Mouse (Mus musculus): Measurements from ENCODE around the gene Csad.
A peak's percentile ranks its signal among the peaks of the same experiment; 100 is the strongest.

Gene Csad

DNA sequence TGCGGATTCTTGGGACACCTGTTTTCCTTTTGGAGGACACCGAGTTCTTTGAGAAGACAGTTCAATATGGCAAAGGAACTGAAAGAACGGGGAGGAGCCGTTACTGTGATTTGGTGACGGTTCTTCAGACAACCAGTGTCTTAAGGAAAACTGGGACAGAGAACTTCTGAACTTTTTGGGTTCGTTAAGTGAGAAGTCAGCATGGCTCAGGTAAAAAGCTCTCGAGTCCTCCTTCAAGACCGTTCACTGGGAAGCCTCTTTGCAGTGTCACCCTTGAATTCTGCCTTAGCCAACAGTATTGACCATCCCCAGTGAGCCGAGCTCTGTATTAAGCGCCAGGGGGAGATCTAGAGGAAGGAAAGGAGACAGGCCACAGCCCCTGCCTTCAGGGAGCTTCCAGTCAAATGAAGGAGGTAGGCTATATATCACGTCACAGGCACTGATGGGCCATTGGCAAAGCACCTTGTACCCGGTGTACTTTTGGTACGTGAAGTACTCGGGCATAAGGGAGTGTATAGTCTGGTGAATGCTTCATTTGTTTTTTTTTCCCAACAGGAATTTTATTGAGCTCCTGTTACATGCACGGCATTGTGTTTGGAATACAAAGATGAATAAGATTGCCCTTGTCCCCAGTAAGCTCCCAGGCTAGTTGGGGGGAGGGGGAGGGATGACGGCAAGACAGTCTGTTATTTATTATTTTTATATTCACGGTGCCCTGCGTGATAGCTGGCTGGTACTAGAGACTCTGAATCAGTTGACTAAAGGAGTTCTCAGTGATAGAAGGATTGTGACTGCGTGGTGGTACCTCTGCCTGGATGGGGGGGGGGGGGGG lies at the start of gene Csad:
Gene Csad (minus strand): TSS at position 51 of the 832 bp plus-strand sequence.
- DNase-seq (ENCODE audit: low read depth, low spot score): no peak

DNA sequence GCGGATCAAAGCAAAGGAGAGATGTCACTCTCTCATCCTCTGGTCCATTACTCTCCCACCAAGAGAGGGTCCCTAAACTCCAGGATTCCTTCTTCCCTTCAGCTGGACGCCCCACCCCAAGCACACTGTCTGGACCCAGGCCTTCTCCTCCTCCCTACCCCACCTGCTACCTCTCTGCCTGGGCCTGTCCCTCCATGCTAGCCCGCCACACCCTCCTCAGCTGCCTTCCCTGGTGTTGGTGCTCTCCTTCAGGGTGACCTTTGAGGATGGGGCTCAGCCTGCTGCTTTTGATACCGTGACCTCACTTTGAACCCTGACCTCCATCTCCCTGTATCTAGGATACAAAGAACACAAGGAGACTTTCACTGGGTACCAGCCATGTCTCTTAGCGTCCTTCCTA lies 46.0 kb upstream of the Csad start:
- DNase-seq (ENCODE audit: low read depth, low spot score): no peak

DNA sequence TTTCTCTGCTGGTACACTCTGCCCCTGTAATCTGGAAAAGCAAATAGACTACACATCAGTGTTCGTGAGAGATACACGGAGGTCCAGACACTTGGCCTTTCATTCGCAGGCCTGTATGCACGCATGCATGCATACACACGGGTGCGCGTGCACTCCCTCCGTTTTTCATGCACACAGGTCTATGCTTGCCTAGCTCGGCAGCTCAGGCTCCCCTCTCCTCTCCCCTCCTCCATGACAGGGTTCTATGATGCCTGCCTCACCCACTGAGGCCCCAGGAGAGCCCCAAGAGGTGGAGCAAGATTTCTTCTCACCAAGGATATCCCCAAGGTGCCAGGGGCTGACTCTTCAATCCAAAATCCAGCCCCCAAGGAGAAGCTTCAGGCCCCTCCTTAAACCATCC lies 45.4 kb upstream of the Csad start:
- no peak for DNase-seq (ENCODE audit: low read depth, low spot score)

DNA sequence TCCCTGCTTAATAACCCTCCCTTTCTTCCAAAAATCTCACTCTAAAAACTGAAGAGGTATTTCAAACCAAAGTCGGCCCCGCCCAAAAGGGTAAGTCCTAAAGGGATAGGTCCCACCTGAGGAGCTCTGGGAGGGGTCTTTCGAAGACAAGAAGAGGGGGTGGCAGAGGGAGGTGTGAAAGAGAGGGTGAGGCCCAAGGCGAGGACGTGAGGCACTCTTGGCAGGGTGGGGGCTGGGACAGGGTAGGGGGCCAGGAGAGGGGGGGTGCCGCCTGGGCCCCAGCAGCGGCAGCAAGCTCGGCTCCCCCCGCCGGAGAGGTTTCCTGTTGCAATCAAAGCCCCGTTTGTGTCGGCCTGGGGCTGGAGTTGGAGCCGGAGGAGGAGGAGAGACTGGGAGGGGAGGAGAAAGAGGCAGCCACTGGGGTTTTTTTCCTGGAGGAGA lies 44.7 kb upstream of the Csad start:
- DNase-seq (ENCODE audit: low read depth, low spot score): no peak

DNA sequence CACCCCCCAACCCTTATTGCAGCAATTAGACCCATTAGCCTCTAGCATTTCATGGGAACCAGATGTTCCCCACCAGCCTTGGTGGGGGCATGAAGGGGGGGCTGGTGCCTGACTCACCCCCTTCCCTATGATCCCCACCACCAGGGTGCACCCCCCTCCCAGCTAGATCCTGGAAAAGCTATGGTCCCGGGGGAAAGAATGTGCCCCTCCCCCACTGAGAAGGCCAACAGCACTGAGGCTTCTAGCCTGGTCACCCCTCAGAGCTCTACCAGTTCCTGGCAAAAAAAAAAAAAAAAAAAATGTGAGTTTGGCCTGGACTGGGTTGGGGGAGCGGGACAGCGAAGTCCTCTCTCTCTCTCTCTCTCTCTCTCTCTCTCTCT lies 44.3 kb upstream of the Csad start:
- DNase-seq (ENCODE audit: low read depth, low spot score): no peak

DNA sequence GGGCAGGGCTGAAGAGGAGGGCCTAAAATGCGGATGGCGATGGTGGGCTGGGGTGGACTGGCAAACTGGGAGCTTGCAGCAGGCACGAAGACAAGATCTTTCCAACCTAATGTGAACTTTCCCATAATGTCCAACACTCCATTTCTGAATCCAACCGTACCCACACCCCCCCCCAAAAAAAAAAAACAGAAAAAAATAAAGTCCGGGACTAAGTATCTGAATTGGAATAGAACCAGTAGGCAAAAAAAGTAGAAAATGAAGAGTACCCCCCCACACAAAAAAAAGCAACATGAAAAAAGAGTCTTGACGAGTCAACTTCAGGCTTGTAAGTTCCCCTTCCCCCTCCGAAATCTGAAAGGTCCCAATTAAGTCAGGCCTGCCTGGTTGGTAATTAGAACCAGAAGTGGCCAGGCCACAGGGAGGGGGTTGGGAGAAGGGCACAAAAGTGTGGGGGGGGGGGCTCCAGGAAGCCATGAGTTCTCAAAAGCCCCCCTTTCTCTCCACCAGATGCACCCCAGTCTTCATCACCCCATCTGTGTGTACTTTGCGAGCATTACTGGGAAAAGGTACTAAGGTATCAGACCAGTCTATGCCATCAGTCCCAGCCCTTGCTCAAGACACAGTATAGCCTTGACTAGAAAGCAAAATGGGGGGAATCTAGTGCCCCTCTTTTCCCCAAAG lies 43.7 kb upstream of the Csad start:
- DNase-seq (ENCODE audit: low read depth, low spot score): no peak

DNA sequence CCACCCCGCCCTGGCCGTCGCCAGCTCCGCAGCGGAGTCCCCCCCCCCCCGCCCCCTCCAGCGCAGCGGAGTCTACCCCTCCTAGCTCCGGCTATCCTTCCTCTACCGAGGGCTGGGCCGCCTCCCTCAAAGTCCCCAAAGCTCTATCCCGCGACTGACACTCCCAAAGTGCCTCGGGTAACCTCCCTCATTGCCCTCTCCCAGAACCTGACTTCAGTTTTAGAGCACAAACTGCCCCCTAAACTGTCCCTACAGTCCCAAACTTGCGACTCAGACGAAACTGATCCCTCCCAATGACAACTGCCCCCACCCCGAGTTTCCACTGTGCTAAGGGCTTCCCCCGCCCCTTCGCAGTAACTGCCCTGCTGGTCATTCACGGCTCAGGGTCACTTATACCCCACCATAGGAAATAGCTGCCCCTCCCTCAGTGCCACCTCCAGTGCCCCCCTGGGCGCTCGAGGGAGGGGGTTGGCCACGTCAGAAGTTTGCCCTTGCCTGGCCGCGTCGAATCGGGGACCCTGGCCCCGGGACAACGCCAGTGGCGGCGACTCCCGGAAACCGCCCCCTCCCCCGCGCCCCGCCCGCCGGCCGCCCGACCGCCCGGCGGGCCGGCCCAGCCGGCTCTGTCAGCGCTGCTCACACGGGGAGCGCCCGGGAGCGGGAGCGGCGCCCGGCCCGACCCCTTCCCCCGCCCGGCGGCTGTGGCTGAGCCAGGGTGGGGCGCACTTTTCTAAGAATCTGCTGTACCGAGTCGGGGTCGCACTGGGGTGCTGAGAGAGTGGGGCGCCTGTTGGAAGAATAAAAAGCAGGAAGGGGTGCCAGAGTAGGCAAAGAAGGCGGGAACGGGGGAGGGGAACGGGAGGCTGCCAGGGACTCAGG lies 43.0 kb upstream of the Csad start:
- DNase-seq (ENCODE audit: low read depth, low spot score): no peak

DNA sequence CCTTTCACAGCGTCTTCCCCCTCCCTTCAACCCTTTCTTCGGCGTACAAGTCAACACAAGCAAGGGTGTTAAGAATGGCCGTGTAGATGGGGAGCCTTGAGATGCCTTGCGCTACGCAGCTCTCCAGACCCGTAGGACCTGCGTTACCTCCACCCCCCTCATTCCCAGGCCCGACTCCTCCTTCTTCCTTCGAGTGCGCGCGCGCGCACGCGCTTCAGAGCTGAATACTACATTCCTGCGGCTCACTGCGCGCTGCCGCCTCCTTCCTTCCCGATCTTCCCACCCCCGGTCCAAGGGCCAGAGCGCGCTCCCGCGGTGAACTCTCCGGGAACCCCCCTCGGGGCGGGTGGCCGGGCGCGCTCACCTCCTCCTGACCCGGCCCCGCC lies 42.3 kb upstream of the Csad start:
- peak; percentile 93 for DNase-seq (ENCODE audit: low read depth, low spot score)

DNA sequence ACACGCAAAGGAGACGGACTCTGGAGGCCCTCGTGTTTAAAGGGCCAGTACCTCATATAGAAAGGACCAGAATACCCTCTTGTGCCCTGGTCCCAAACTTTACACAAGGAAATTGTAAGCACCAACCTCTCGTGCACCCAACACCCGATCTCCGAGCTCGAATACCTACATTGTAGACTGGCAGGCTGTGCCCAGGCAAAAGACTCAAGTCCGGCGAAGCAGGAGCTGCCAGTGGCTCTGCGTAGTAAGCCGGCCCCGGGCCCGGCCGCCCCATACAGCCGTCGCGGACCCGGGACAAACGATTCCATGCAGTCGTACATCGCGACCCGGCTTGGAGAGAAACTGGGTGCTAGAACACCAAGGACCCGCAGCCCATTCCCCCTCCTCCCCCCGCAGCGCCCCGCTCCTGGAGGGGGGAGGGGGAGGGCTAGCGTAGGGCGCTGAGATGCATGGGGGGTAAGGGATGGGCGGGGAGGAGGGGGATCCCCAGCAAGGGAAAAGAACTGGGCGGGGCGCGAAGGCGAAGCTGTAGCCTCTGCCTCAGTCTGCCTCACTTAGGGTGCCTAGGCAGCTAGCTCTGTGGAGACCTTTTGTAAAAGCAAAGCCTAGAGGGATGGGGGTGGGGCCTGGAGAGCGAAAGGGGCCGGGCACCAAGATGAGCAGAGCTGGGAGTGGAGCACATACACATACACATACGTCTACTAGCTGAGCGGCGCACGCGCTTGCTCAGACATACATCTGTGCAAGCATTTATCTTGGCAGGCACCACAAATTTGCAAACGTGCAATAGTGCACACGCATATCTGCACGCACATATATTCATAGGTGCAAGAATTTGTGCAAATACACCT lies 41.6 kb upstream of the Csad start:
- peak; percentile 52 for DNase-seq (ENCODE audit: low read depth, low spot score)

DNA sequence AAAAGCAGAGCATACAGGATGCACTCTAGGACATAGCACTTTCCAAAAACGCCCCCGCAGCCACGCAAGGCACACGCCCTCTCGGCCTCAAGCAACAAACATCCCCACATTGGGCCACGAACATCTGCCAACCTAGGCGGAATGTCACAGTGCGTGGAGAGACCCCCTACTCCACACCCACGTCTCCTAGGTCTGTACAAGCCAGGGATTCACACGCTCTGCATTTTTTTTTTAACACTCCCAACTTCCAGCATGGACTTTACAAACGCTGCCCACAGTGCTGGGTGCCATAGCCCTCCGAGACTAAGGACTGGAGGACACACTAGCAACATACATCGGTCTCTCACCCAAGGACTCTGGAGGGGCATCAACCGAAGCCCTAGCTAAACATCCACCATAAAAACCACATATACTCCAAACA lies 40.9 kb upstream of the Csad start:
- no peak for DNase-seq (ENCODE audit: low read depth, low spot score)

DNA sequence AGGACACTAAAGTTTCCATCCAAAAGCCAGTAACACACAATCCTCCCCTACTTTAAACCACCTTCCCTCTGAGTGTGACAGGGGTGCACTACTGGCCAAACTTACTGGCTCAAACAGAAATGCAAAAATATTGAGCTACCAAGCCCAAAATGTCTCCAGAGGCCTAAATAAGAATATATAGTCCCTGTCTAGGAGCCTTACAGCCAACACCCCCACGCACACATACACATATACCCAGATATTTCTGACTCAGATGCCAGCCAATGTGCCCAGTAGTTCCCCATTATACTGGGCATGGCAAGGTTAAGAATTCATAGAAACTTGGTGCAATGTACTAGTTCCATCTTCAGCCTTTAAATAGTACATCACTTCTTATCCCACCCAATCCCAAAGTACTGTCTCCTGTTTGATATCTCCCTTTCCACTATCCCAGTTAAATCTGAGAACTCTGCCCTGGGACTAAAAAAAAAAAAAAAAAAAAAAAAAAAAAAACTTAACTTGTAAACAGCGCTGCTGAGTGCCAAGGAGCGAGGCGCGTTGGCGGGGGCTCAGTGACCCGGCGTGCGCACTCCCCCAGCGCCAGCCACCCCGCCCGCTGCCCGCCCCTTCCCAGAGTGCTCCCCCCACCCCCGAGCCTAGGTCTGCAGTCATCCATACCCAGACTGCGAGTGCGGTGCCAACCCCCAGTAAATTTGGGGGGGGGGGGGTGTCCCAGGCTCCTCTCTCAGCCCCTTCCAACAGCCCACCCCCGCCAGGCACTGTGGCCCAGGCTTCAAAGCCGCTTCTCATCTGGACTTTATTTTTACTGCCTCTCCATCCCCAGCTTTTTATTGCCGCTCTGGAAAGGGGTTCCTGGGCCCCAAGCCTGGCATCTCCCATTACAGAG lies 40.0 kb upstream of the Csad start:
- DNase-seq (ENCODE audit: low read depth, low spot score): no peak

DNA sequence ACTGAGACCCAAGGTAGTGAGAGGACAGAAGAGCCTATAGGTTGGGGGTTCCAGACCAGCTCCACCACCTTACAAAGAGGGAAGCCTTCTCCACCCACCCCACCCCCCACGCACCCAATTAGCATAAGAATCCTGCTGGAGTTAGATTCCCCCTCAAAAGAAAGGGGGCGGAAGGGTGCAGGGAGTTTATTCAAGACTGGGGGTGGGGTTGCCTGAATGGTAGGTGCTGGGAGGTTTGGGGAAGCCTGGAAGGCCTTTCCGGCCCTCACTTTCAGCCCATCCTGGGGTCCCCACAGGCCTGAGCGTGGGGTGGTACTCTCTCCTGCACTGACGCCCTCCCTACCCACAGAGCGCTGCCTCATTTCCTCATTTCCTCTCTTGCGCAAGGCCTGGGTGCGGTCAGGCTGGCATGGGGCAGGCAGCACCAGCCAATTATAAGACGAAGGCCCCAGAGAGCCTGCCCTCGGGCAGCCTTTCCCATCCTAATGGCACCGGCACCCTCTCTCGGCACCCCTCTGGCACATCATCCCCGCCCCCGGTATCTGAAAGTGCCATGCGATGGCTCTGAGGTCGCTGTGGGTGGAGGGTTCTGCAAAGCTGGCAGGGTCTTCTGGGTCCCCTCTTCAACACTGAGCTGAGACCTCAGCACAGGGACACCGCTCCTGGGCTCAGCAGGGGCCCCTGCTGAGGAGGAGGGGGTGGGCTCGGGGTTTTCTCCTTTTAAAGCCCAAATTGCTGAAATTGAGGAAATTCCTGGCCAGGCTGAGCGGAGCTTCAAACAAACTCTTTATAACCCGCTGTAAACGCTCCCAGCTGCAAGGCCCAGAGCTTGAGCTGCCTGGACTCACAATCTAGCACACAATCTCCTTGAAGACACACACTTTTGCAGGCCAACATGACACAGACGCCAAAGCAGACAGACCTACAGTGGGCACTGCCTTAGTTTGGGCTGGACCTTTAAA lies 39.0 kb upstream of the Csad start:
- no peak for DNase-seq (ENCODE audit: low read depth, low spot score)

DNA sequence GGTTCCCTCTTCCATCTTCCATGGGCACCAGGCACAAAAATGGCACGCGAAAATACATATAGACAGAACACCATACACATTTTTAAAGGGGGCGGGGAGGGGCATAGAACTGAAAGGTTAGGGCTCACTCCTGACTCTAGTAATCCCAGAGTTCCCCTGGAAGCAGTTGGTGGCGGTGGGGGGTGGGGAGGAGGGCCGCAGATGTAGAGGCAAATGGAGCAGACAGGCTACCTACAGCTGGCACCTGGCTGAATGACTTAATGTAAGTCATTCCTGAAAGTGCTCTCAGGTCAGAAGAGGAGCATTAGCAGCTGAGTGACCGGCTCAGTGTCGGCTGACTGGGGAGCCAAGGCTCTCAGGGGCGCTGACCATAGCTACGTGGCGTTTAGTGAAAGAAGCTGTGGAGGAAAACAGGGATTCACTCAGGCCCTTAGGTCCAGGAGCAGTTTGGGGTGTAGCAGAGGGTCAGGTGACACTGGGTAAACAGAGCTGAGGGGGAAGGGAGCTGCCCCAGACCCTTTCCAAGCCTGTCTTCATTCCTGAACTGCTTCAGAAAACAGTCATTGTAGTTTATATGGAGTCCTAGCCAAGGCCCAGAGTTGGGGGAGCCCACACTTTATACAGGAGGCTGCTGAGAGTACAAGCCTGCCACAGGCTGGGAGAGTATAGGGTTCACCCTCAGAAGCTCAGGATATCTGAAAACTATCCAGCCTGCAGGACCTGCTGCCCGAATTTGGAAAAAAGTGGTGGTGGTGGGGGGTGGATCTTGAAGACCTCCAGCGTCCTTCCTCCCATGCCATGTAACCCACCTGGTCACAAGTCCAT lies 38.1 kb upstream of the Csad start:
- no peak for DNase-seq (ENCODE audit: low read depth, low spot score)

DNA sequence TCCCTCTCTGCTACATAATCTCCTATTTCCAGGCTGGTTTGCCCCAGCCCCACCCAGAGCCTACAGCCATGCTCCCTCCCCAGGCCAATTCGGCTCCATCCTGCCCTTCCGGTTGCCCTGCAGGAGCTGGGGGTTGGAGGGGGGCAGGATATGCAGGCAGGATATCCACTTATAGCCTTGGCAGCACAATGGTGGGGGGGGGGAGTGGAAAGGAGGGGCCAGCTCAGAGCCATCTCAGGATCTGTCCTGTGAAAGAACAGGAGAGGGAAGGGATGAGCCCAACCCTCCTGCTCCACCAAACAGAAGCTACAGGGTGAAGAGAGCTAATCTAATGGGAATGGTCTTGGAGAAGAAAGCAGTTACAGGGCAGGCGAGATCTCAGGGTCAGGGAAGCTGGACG lies 36.1 kb upstream of the Csad start:
- no peak for DNase-seq (ENCODE audit: low read depth, low spot score)

DNA sequence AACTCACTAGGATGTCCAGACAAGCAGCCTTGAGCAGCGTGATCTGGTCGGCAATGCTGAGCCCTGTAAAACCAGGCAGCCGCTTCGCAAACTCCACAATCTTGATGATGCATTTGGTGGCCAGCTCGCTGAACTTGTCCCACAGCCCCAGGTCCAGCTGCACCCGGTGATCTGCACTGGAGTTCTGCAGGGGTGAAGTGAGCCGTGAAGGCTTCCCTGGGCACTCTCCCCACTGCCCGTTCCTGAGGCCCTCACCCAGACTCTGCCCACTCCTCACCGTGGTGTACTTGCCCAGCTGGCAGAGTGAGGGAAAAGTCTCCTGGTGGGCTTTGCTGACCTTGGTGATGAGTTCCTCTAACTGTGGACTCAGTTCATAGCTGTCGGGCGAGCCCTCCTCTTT lies 35.3 kb upstream of the Csad start:
- DNase-seq (ENCODE audit: low read depth, low spot score): no peak

DNA sequence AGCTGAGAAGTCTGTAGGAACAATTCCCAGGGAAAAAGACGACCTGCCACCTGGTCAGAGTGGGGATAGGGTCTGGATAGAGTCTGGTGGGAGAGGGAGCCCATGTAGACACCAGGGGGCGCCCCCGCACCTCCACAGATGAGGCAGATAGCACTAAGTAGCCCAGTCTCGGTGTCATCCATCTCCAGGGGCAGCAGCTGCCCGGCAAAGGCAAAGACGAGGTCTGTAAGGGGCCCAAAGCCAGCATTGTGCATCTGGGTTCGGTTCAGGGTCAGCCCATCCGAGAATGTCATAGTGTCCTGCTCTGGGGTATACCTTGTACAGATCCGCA lies 34.7 kb upstream of the Csad start:
- peak; percentile 67 for DNase-seq (ENCODE audit: low read depth, low spot score)

DNA sequence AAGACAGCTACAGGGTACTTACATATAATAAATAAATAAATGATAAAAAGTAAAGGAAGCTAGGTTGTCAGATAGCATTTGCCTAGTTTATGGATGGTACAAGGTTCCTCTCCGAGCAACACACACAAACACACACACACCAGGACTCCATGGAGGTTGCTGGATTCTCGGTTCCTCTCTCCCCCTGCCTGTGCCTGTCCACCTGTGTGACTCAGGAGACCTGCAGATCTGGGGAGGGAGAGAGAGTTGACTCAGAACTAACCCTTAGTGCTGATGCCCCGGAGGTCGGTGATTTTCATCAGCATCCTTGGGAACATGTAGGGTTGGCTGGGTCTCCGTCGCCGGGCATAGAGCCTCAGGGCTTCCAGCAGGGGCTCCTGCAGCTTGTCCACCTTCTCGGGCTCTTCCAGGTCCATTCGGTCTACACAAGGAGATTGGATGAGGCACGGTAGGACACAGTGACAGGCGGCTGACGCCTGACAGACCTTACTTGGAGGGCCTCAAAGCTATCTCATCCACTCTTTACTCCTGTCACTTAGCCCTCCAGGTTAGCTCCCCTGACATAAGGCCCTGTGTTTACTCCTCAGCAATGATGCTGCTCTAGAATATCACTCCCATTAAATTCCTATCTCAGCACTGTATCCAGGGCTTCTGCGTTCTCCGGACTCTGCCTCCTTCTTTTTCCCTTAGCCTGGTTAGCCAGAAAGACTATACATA lies 34.2 kb upstream of the Csad start:
- DNase-seq (ENCODE audit: low read depth, low spot score): no peak

Data from embryo, embryonic 11.5 days (tissue).